Mouse (Mus musculus) fibroblast of lung, adult 2 months (primary cell): Measurements from ENCODE around the gene Kcnip3.

Experiments
- DNase-seq: peaks from one replicate; pipeline ENCODE4 v3.0.0-alpha.2; 2011; ENCODE audit warnings: low read depth

The Kcnip3 gene

DNA sequence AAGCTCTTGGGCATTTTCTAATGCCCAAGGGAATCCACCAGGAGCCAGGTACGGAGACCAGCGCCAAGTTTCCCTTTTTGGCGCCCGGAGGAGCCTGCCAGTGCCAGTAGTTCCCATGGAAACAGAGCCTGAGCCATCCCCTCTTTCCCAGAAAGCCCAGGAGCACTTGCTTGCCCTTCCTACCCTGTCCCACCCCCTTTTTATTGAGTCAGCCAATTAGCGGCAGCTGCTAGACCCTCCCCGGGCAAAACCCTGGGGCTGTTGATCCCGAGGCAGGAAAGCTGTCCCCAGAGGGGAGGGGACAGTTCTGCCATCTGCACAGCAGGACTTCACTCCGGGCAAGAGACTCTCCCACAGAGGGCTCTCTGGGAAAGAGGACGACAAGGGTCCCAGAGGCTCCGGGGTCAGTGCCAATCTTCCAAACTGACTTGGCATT is at the start of gene Kcnip3:
Kcnip3 (minus strand) TSS at position 89 of the 436 bp plus-strand sequence.
- no peak for DNase-seq

DNA sequence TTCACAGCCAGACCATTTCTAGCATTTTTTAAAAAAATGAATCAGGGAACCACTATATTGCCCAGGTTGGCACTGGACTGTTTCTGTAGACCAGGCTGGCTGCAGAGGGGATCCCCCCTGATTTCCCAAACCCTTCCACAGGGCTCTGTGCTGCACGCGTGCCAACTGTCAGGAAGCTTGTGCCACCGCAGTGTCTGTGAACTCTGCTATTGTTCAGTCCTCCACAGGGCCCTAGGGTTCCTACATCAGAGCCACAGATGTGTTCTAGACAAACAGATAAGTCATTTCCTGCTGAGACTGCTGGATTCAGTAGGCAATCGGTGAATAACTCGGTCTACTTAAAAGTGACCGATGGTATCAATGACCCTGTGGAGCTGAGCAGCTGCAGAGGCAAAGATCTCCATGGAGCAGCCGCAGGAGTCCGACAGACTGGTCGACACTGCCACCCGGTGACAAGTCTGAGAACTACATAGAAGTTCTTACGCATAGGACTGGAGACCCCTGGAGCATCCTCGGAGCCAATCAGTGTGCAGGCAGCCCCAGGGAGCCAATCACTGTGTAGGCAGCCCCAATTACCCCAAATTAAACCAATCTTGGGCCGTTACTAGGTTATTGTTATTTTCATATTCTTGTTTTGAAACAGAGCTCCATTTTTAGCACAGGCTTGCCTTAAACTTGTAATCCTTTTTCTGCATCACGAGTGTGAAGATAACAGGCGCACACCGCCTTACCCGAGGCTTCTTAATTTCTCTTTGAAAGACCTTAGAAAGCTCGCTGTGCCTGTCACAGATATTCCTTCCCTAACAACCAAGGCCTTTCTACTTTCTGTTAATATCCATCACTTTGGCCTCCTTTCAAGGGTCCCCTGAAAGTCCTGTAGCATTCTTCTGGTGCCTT is 37.4 kb upstream of the Kcnip3 start:
- DNase-seq: peak; percentile 50

DNA sequence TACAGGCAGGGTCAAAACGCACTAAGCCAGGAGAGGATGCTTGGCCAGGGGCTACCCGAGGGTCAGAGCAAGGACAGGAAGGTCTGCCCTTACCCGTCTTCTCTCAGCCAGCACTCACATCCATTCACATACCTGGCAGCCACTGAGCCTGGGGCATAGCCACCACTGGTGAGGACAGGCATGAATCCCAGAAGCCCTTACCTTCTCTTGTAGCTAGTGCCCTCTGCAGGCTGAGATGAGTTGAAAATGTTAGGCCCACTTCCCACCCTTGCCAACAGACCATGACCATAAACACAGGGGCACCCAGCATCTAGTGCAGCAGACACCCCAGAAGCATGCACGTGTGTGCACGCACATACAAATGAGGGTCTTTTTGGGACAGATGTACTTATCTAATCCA is 29.2 kb upstream of the Kcnip3 start:
- DNase-seq: no peak

DNA sequence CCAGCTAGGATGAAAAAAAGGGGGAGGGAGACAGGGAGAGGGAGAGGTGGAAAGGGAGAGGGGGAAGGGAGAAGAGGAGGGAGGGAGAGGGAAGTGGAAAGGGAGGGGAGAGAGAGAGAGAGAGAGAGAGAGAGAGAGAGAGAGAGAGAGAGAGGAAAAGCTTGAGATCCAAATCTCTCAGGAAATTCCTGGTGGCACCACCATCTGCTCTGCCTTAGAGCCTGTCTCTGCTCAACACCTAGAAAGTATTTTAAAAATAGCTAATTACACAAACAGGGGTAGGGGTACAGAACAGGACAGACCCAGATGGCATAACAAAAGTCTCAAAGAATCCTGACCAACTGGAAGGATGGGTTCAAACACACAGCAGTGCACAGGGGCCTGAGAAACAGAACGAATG is 28.6 kb upstream of the Kcnip3 start:
- no peak for DNase-seq

DNA sequence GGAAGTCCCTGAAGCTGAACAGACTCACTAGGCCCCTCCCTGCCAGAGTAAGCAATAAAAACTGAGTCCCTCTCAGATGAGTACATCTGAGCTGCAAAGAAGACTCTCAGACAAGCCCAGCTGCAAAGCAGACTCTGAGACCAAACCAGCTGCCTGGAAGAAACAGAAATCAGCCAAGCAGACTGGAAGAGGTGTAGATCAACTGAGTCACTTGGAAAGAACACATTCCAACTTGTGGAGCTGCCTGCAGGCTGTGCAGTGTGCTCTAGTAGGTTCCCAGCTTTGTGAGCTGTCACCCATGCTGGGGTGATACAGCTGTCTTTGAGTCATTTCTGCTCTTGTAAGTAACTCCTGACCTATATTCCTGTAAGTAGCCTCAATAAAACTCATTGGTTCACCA is 27.8 kb upstream of the Kcnip3 start:
- DNase-seq: no peak

DNA sequence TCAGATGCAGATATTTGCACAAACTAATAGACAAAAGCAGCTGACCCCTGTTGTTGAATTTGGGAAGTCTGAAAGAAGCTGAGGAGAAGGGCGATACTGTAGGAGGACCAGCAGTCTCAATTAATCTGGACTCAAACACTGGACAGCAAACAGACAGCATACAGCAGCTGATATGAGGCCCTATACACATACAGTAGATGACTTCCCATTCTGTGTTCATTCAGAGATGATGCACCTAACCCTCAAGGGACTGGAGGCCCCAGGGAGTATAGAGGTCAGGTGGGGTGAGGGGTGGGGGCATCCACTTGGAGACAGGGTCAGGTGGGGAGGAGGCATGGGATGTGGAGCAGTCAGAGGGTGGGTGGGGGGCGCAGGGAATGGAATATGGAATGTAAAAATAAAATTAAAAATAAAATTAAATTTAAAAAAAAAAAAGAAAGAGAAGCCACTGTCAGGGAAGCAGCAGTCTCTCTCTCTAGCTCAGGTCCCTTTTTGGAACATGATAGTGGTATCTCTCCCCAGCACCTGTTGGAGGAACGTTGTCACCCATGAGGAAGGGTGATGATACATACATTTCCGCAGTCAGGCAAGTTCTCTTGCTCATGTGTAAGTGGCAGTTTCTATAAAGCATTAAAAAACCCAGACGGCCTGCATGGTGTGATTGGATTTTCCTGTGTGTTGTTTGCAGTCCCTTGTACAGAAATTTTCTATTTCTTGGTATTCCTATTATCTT is 26.6 kb upstream of the Kcnip3 start:
- DNase-seq: no peak

DNA sequence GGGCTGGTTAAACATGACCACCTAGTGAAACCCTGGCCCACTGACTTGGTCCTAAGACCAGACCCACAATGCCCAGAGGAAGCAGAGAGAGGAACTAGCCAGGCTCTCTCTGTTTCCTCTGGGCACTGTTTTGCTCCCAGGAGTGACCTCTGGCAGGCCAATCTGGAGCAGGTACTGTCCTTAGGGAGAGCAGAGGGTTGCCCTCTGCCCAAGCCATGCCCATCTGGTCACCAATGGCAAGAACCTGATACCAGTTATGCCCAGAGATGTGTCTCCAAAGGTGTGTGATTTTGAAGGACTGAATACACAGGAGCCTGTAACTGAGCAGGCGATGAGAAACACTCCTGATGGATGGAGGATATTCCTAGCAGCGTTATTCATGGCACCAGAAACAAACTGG is 19.8 kb upstream of the Kcnip3 start:
- DNase-seq: no peak

DNA sequence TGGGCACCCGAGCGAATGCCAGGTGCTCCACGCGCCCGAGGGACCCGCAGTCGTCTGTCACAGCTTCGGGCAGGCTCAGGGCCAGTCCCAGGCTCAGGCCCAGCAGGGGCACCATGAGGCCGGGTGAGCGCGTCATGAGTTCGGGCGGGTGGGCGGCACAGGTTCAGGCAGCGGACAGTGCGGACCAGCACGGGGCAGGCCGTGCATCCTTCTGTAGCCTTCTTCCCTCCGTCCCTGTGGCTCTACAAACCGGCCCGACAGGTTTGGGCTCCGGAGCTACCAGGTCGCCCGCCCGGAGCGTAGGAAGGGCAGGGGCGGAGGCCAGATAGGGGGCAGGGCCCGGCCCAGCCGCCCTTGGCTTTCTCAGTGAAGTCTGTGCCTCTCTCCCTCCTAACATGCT is 19.3 kb upstream of the Kcnip3 start, which contains the start of gene Prom2:
Prom2 (minus strand) TSS at position 283 of the 400 bp plus-strand sequence.
- DNase-seq: no peak

DNA sequence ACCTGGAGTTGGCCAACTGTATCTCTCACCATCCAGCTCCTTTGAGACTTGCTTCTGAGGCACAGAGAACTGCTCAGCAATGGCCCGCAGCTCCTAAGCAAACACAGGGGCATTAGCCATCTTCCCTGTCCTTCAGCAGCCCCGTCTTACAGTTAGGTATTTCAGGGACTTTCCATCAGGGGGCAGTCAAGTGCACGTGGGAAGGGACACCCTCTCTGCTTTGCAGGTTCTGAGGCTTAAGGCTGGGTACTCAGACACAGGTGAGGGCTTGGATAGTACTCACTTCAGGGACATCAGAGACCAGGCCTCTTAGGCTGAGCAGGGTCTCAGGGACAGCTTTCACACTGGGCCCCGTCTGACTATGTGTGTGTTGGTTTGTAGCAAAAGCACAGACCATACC is 17.6 kb upstream of the Kcnip3 start:
- DNase-seq: no peak

DNA sequence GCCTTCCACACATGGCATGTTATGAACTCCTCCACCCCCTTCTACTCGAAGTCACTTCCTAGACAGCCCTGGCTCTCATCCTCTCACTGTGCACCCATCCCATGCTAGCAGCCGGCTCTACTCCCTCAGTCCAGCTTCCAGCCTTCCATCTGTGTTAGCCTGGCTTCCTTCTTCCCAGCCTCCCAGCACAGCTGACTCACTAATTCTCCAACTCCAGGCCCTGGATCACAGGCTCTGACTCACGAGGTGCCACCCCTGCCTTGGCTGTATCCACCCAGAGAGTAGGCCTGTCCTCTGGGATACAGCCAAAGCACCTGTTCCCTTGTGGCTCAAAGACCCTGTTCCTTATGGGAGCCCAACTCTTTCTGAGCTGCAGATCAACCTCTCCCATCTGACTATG is 15.7 kb upstream of the Kcnip3 start:
- DNase-seq: peak; percentile 12

DNA sequence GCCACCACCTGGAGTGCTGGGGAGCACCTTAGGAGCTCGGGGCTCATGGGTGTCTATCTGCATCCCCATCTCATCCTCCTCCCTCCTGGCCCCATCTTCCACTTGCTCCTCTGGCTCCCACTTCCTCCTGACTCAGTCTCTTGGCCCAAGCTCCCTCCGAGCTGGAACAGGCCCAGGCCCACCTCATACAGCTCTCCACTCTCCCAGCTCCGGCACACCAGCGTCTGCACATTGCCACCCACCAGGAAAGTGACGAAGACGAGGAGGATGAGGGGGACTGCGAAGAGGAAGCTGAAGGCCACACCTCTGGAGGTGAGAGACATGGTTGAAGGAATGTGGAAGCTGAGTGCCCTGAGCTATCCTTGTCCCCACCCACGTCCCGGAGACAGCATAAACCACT is 13.5 kb upstream of the Kcnip3 start:
- no peak for DNase-seq

DNA sequence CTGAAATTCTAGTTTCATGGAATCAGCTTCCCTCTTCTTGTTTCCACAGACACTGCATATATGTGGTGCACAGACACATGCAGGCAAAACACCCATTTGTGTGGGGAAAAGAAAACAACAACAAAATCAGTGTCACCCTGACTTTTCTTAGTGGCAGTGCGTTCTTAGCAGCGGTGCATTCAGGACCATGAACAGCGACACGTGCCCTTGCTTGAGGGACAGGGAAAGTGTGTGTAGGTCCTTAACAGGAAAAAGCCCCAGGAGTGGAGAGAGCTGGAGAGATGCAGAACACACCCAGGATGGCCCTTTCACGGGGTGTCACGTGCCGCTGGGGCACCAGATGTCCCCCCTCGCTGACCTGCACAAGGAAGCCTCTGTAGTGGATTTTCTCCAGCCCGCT is 10.5 kb upstream of the Kcnip3 start:
- no peak for DNase-seq

DNA sequence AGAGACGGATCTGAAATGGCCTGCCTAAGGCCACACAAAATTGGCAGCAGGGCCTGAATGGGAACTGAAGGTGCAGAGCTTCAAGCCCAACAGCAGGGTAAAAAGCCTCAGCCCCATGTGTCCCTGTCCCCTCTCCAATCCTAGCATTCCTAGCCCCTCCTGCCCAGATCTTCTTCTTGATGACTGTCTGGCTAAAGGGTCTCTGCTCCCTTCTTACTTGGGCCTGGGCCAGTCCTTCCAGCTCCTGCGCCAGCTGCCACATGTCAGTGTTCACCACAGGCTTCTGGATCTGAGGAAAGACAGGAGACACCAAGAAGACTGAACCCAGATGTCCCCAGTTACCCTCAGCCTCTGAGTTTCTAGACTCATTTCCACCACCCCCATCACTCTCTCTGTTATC is 9.7 kb upstream of the Kcnip3 start:
- DNase-seq: no peak

DNA sequence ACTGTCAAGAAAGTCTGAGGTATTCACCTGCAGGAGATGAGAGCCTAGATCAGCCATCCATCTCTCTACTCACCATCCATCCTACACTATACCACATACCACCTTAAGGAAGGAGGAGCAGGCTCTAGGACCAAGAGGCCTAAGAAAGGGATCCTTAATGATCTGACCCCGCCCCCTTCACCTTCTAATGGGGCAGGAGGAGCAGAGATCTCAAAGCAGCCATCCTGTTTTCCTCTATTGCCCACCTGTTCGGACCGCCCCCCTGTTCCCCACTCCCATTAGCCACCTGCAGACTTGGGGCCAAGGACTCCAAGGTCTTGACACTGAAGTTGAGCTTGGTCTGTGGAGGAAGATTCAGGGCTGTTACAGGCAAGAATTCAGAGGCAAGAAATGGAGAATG is 8.5 kb upstream of the Kcnip3 start:
- DNase-seq: no peak

DNA sequence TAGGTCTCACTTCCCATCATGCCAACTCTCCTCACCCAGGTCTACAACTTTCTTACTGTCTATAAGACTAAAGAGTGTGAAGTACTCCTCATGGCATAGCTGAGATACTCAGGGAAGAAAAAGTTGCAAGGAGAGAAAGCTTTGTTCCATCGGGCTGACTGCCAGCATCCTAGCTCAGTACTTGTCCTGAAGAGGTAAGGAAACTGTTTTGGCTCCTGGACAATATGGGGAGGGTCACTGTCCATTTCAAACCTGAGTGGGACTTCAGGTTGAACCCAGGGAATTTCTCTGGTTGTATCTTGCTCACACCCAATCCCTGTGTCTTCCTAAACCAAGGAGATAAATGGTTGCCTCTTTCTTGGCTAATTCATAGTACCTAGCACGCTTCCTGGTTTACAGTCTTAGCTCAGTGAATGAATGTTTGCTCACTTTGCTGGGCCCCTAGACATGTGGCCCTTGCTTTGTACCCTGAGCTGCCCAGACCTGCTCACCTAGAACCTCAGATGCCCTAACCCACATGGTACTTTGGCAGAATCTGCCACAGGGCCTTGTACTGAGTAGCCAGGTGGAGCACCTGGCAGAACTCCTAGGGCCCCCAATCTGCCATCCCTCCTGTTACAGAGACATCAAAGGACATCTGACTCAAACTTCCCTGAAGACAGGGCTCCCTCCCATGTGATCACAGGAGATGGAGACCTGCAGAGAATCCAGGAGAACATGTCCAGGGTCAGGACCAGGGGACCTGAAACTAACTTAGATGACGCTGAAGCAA is 3.3 kb upstream of the Kcnip3 start:
- no peak for DNase-seq

DNA sequence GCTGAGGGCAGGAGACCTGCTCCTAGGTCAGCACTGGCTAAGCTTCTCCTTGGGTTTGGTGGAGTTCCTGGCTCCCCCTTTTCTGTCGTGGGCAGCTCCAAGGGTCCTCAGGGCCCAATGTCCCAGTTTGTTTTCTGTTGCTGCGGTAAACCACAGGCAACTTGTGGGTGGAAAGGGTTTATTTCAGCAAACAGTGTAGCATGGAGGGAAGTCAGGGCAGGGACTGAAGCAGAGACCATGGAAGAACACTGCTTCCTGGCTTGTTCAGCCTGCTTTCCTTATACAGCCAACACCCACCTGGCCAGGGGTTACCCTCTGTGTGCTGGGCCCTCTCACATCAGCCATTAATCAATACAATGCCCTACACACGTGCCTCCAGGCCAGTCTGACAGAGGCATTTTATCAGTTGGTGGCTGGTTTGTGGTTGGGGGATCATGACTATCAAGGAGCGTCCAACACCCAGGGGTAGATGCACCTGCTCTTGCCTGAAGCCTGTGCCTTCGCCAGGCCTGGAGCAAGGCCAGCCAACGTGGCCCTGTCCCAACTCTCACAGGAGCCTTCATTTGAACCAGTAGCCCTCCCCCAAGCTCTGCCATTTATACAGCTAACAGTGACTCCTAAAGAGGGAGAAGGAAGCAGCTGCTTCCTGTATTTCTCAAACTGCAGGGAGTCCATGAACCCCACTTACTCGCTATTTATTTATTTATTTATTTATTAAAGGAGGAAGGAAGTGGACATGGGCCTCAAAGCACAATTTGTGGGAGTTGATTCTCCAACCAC is 2.2 kb upstream of the Kcnip3 start:
- DNase-seq: no peak

DNA sequence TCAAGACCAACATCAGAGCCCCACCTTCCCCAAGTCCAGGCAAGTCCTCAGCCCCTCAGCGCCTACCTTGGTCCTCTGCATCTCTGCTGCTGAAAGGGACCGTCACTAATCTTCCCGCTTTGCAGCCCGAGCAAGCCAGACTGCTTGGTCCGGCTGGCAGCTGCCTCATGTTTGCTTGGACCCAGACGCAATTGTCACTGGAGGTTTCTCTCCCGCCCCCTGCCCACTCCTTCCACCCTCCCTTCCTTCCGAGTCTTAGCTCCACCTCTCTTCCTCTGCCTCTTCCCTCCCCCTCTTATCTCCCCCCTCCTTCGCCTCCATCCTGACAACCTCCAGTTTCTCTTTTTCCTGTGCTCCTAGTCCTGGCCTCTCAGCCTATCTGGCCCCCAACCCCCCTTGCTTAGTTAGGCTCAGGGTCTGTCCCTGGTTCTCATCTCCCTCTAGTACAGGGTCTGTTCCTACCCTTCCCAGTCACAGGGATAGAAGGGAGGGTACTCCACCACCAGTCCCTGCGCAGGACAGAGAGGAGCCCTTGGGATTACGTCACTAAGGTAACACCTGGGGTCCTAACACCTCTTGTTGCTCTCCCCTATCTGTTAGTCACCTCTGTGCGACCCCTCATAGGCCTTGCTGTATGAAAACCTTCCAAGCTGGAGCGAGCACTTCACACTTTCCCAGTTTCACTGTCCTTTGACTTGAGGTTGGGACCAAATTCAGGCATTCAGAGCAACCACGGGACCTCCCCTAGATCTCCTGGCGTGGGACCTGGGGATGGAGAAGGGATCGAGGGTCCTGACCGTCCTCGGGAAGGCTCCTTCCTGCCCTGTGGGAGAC is 505 bp downstream of the Kcnip3 start:
- DNase-seq: no peak

DNA sequence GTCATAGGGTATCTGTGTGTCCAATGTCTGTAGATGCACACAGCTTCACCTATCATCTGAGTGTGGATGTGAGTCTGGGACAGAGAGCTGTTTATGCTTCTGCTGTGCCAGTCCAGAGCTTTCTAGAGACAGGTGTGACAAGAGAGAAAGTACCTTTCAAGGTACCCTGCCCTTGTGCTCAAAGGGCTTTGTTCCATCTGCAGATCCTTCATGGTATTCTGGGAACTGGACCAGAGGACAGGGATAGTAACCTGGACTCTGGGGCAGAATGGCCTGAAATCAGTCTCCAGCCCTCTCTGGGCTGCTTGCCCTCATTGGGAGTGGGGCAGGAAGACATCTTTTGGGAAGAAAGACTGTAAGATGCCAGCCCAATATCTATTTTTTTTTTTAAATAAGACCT is 1.8 kb downstream of the Kcnip3 start:
- no peak for DNase-seq

DNA sequence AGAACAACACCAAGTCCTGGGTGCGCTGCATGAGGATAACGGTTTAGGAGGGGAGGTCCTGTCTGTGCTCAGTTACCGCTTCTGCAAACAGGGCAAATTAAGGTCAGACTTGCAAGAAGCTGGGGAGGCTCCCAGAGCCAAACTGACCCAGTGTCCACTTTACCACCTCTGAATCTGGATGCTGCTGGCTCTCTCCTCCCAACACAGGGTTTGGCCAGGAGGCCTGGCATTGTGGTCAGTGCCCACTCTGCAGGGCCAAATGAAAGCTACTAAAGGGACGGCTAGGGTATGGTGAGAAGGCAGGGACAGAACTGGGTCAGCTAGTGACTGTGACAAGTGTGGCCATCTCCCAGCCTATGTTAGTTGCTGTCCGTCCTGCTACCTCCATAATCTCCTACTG is 2.6 kb downstream of the Kcnip3 start:
- no peak for DNase-seq

DNA sequence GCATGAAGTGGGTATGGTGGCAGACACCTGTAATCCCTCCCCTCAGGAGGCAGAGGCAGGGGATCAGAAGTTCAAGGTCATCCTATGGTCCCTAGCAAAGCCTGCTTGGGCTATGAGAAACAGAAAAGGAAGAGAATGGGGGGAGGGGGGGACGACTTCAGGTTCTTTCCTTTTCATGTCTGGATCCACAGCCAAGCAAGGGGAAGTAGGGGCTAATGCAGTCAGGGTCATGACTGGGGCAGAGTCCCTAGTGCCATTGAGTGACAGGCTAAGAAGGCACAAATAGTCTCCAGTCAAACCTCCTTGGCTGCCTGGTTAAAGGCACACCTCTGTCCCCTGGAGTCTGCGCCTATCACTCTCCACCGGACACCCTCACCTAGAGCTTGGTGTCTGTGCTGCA is 3.1 kb downstream of the Kcnip3 start:
- DNase-seq: no peak

DNA sequence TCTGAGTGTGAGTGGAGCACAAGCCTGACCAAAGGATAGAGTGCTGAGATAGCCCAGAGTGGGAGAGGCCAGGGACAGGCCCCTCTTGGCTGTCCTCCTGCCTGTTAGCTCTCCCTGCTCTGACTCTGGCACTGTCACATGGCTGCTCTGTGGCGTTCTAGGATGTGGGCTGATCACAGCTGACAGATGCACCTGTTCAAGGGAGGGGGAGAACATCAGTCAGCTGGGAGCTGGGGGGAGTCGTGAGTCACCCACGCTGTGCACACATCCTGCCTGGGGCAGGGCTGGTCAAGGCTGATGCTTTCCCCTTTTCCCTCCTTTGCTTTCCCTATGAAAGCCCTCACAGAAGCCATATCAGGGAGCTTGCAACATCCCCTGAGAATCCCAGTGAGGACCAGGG is 3.6 kb downstream of the Kcnip3 start:
- no peak for DNase-seq
